Mouse (Mus musculus) cerebellum, adult 8-10 months (tissue): ENCODE measurements around the gene Magi1.

Experiments
- DNase-seq: peaks from one replicate; pipeline ENCODE4 v3.0.0; 2022

Magi1 gene

GRCm38 (mm10) chr6:93957172-93957571 is 326.5 kb downstream of the Magi1 start:
- no peak for DNase-seq

- no peak for DNase-seq
Observed at GRCm38 (mm10) chr6:93946612-93947011, 337.1 kb downstream of the Magi1 start.

GRCm38 (mm10) chr6:93936359-93936758 is 347.4 kb downstream of the Magi1 start:
- DNase-seq: no peak

GRCm38 (mm10) chr6:93935793-93936192 is 347.9 kb downstream of the Magi1 start:
- no peak for DNase-seq

GRCm38 (mm10) chr6:93934700-93935099 is 349.0 kb downstream of the Magi1 start:
- DNase-seq: no peak

- no peak for DNase-seq
Observed at GRCm38 (mm10) chr6:93924568-93924967, 359.1 kb downstream of the Magi1 start.

- no peak for DNase-seq
Observed at GRCm38 (mm10) chr6:93923972-93924371, 359.7 kb downstream of the Magi1 start.

GRCm38 (mm10) chr6:93923351-93923750 is 360.4 kb downstream of the Magi1 start:
- no peak for DNase-seq

- DNase-seq: no peak
Observed at GRCm38 (mm10) chr6:93922931-93923330, 360.8 kb downstream of the Magi1 start.

GRCm38 (mm10) chr6:93913226-93913861 is 370.4 kb downstream of the Magi1 start:
- peak; percentile 36 for DNase-seq

- peak; percentile 67 for DNase-seq
Observed at GRCm38 (mm10) chr6:93912582-93913225, 371.0 kb downstream of the Magi1 start.

- peak; percentile 40 for DNase-seq
Observed at GRCm38 (mm10) chr6:93912003-93912581, 371.6 kb downstream of the Magi1 start.

- DNase-seq: no peak
Observed at GRCm38 (mm10) chr6:93911420-93911819, 372.3 kb downstream of the Magi1 start.

GRCm38 (mm10) chr6:93909976-93910375 is 373.7 kb downstream of the Magi1 start:
- DNase-seq: no peak

GRCm38 (mm10) chr6:93904987-93905386 is 378.7 kb downstream of the Magi1 start:
- DNase-seq: no peak

GRCm38 (mm10) chr6:93902239-93902638 is 381.5 kb downstream of the Magi1 start:
- DNase-seq: no peak

- DNase-seq: no peak
Observed at GRCm38 (mm10) chr6:93901408-93901807, 382.3 kb downstream of the Magi1 start.

GRCm38 (mm10) chr6:93897512-93897911 is 386.2 kb downstream of the Magi1 start:
- no peak for DNase-seq

- DNase-seq: no peak
Observed at GRCm38 (mm10) chr6:93895721-93896120, 388.0 kb downstream of the Magi1 start.

- DNase-seq: no peak
Observed at GRCm38 (mm10) chr6:93893956-93894355, 389.8 kb downstream of the Magi1 start.

- no peak for DNase-seq
Observed at GRCm38 (mm10) chr6:93892922-93893321, 390.8 kb downstream of the Magi1 start.

GRCm38 (mm10) chr6:93890011-93890410 is 393.7 kb downstream of the Magi1 start:
- DNase-seq: no peak

- DNase-seq: no peak
Observed at GRCm38 (mm10) chr6:93877337-93877736, 406.4 kb downstream of the Magi1 start.

- no peak for DNase-seq
Observed at GRCm38 (mm10) chr6:93874936-93875335, 408.8 kb downstream of the Magi1 start.
